Mouse (Mus musculus) G1E (cell line): Measurements from ENCODE around the gene Numa1. TPM values are rescaled to one million over a fixed set of nuclear protein-coding genes. Genes with fewer than 3 reads are reported as not detected.

Experiments
- ATAC-seq: 2 replicates; pipeline ENCODE4 v1.8.0; 2016; ENCODE audit warnings: mild to moderate bottlenecking; ENCODE audit not compliant: insufficient number of reproducible peaks, poor library complexity, low FRiP score, severe bottlenecking; ENCODE audit errors: extremely low read depth
- DNase-seq: peaks from one replicate; pipeline ENCODE4 v3.0.0; 2012; ENCODE audit warnings: low spot score
- H3K27me3 ChIP-seq: 2 replicates; pipeline ENCODE4 v1.6.1; 2012; ENCODE audit warnings: mild to moderate bottlenecking, low read length, inconsistent platforms; ENCODE audit not compliant: insufficient read depth
- H3K36me3 ChIP-seq: replicated peaks from 2 replicates; pipeline ENCODE3; 2012; ENCODE audit warnings: mild to moderate bottlenecking, inconsistent platforms
- H3K4me1 ChIP-seq: 2 replicates; pipeline ENCODE4 v1.6.1; 2012; ENCODE audit warnings: low read depth, low read length, inconsistent platforms, mixed read lengths; ENCODE audit not compliant: insufficient read depth
- H3K4me3 ChIP-seq: 2 replicates; pipeline ENCODE4 v1.5.1; 2012; ENCODE audit warnings: low read depth, mild to moderate bottlenecking, inconsistent platforms, low read length, moderate library complexity, mixed read lengths
- H3K9me3 ChIP-seq: replicated peaks from 2 replicates; pipeline ENCODE4 v1.6.1; 2012; ENCODE audit warnings: inconsistent platforms
- CTCF ChIP-seq: IDR thresholded peaks from 2 replicates; pipeline ENCODE4 v1.5.1; 2012; ENCODE audit warnings: low read depth, low read length, inconsistent platforms, mixed read lengths
- GATA1 ChIP-seq: IDR thresholded peaks from 2 replicates; pipeline ENCODE4 v1.6.1; 2012; ENCODE audit warnings: borderline replicate concordance, low read length, inconsistent platforms, mixed read lengths
- GATA2 ChIP-seq: IDR thresholded peaks from 2 replicates; pipeline ENCODE4 v1.6.1; 2012; ENCODE audit warnings: low read depth, low read length, inconsistent platforms, borderline replicate concordance
- POLR2AphosphoS5 ChIP-seq: IDR thresholded peaks from 2 replicates; pipeline ENCODE4 v1.6.1; 2012; ENCODE audit warnings: low read depth, low read length, inconsistent platforms; ENCODE audit not compliant: insufficient replicate concordance
- TAL1 ChIP-seq: conservative IDR thresholded peaks from 2 replicates; pipeline ENCODE4 v1.6.1; 2012; ENCODE audit warnings: low read depth, low read length, inconsistent platforms, mixed read lengths
- polyA plus RNA-seq: library from polyadenylated mRNA; stranded (reverse); fragments of >175 nt; gene quantifications from 2 replicates; pipeline ENCODE4 v1.2.3, GENCODE M21; 2012
- total RNA-seq, 2 experiments: library from RNA; stranded (forward) in 1 of 2; stranded (reverse) in 1 of 2; fragments of 200-1000 nt in 1 of 2; fragments of >200 nt in 1 of 2; fragmentation: Nextera tagmentation in 1 of 2; gene quantifications; 2 replicates each; pipeline ENCODE4 v1.2.3; 2014 to 2017

Gene Numa1
- total RNA-seq (2014; fragmentation: Nextera tagmentation): 134 and 189 TPM in 2 replicates
- total RNA-seq (2017): 120 and 125 TPM in 2 replicates
- polyA plus RNA-seq: 106 and 112 TPM in 2 replicates

DNA sequence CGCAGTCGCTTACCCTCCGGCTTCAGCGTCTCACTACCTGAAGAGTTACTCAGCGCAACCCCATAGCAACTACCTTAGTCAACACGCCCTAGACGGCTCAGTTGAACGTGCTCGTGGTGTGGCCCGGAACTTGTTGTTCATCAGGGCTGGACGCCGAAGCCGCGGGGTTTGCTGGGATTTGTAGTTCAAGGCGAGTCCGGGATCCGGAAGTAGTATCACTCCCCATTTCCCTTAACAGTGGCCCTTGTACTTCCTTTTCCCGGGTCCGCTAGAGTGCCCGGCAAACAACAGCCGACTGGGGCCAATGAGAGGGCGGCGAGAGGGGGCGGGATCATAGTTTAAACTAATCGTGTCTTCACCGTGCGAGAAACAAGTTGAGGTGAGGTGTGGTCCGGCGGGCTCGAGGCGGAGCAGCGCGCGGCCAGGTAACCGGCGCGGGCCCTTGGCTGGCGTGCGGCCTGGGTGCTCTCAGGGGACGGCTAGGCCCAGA is at the start of gene Numa1, which contains the start of gene Lrrc51:
Gene Numa1 (plus strand): TSS at position 361 of the 490 bp plus-strand sequence.
Gene Lrrc51 (minus strand): TSS at position 145 of the 490 bp plus-strand sequence.
- Histone ChIP-seq H3K36me3 (peaks cover 41% of the 10 kb centered on the region), H3K4me1 (peaks cover 21% of the 10 kb centered on the region), H3K27me3 (no peaks in the 10 kb centered on the region), H3K9me3 (no peaks in the 10 kb centered on the region), H3K4me3 (peak within 1 kb of the TSS; percentile 83)
- peak; percentile 98 for DNase-seq
- ATAC-seq: peak; percentile 98
- TF ChIP-seq TAL1: no peak
- no peak for TF ChIP-seq GATA2
- no peak for TF ChIP-seq GATA1
- TF ChIP-seq POLR2AphosphoS5: no peak
- TF ChIP-seq CTCF: no peak

DNA sequence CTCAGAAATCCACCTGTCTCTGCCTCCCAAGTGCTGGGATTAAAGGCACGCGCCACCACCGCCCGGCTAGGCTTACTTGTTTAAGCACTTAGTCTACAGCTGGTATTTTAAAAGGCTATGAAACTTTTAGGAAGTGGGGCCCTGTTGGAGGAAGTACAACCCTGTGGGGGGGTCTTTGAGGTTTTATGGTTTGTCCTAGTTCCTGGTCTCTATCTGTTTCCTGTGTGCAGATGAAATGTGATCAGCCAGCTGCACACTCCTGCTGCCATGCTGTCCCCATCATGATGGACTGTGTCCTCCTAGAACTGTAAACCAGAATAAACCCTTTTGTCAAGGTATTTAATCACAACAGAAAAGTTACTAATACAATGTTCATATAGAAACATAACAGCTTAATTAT is 49.8 kb upstream of the Numa1 start:
- Histone ChIP-seq H3K27me3 (peaks cover 17% of the 10 kb centered on the region), H3K4me1 (no peaks in the 10 kb centered on the region), H3K4me3 (no peak overlapping the region), H3K9me3 (no peaks in the 10 kb centered on the region), H3K36me3 (no peaks in the 10 kb centered on the region)
- DNase-seq: no peak
- ATAC-seq: no peak
- no peak for TF ChIP-seq POLR2AphosphoS5
- TF ChIP-seq GATA2: no peak
- TF ChIP-seq TAL1: no peak
- no peak for TF ChIP-seq GATA1
- TF ChIP-seq CTCF: no peak

DNA sequence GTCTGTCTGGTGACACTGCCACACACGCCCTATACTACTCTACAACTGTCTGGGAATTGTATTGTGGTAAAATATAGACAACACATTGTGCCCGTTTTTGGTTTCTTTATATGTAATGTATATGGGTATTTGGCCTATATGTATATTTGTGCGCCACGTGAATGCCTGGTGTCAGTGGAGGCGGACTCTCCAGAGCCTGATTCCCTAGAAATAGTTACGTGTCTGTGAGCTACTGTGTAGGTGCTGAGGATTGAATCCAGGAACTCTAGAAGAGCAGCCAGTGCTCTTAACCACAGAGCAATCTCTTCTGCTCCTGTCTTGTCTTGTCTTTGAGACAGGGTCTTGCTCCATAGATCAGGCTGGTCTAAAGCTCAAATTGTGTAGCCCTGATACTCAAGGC is 47.6 kb upstream of the Numa1 start:
- ATAC-seq (no peak), DNase-seq (no peak)
- no peak for TF ChIP-seq POLR2AphosphoS5
- no peak for TF ChIP-seq GATA2
- no peak for TF ChIP-seq TAL1
- TF ChIP-seq CTCF: no peak
- TF ChIP-seq GATA1: no peak
- Histone ChIP-seq H3K9me3 (no peaks in the 10 kb centered on the region), H3K4me1 (peaks cover under 1% of the 10 kb centered on the region; the same call in 1 of the 2 replicates), H3K36me3 (no peaks in the 10 kb centered on the region), H3K4me3 (no peak overlapping the region), H3K27me3 (peaks cover 21% of the 10 kb centered on the region)

DNA sequence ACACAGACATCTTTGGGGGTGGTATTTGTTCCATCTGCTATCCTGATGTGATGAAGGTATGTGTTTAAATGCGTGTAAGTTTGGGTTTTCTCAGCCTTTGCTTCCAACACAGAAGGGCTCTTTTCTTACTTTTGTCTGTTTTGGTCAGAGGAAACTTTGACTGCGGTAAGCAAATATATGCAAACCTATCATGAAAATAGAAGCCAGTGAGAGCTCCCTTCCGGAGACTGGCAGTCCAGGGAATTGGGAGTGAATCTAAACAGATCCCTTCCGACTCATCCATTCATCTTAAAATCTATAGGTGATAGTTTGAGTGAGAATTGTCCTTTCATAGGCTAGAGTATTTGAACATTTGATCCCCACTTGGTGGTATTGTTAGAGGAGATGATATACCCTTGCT is 45.5 kb upstream of the Numa1 start:
- DNase-seq (no peak), ATAC-seq (no peak)
- TF ChIP-seq GATA1 (no peak), TAL1 (no peak), CTCF (no peak), POLR2AphosphoS5 (no peak), GATA2 (no peak)
- Histone ChIP-seq H3K4me1 (peaks cover 2% of the 10 kb centered on the region; the same call in 1 of the 2 replicates), H3K4me3 (no peak overlapping the region), H3K36me3 (no peaks in the 10 kb centered on the region), H3K27me3 (peaks cover 15% of the 10 kb centered on the region), H3K9me3 (no peaks in the 10 kb centered on the region)

DNA sequence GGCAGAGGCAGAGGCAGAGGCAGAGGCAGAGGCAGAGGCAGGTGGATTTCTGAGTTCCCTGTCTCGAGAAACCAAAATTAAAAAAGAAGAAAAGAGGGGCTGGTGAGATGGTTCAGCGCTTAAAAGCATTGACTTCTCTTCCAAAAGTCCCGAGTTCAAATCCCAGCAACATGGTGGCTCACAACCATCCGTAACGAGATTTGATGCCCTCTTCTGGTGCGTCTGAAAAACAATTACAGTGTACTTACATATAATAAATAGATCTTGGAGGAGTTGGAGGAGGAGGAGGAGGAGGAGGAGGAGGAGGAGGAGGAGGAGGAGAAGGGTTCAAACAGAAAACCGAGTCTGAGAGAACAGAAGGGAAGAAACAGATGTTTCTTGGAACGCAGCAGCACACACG is 38.2 kb upstream of the Numa1 start:
- DNase-seq (no peak), ATAC-seq (no peak)
- TF ChIP-seq TAL1: no peak
- no peak for TF ChIP-seq POLR2AphosphoS5
- TF ChIP-seq GATA1: no peak
- TF ChIP-seq CTCF: no peak
- TF ChIP-seq GATA2: no peak
- no peaks in the 10 kb centered on the region for H3K27me3 ChIP-seq
- peaks cover 31% of the 10 kb centered on the region for H3K36me3 ChIP-seq
- H3K9me3 ChIP-seq: no peaks in the 10 kb centered on the region
- H3K4me1 ChIP-seq: peaks cover 19% of the 10 kb centered on the region
- H3K4me3 ChIP-seq: peak overlapping the region; percentile 73

DNA sequence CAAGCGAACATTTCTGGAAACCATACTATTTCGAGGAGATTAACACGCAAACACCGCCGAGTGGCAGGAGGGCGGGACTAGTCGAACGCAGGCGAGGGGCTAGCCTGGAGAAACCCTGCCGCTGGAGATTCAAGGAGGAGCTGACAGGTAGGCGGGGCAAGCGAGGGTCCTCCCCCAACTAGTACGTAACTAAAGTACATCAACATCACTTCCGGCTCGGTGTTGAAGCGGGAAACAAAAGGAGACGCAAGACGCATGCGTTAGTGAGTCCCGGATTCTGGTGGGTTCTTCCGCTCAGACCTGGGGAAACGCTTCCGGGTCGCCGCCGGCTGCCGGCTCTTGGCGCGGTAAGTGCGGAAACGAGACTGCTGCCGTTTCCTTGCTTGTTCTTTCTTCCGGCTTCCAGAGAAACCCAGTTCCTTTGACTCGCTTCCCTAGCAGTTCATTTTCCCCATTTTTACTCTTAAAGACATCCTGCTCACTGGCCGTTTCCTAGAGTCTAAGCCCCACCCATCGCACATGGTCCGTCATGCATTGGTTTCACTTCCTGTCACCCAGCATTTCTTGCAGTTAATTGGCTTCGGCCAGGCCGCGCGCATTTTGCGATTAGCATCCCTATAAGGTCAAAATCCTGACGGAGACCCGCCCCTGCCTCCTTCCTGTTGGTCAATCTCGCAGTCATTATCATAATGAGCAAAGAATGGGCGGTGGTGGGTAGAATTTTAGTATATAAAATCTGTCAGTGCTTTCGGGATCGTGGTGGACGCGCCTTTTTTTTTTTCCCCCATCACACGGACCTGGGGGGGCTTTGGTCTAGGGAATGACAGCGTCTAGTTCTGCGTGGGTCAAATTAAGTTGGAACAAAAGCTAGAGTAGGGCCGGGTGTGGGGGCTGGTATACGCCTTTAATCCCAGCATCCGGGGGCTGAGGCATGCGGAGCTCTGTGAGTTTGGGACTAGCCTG is 37.5 kb upstream of the Numa1 start:
- ATAC-seq: peak; percentile 92
- peak overlapping the region; percentile 73 for H3K4me3 ChIP-seq

More for the DNA sequence above, 37.5 kb upstream of the Numa1 start:
- no peak for TF ChIP-seq GATA1
- TF ChIP-seq GATA2: no peak
- Histone ChIP-seq H3K4me1 (peaks cover 17% of the 10 kb centered on the region), H3K36me3 (peaks cover 38% of the 10 kb centered on the region), H3K27me3 (no peaks in the 10 kb centered on the region), H3K9me3 (no peaks in the 10 kb centered on the region)
- peak; percentile 96 for DNase-seq
